Mouse (Mus musculus) stomach, postnatal 0 days (tissue): ENCODE measurements around the gene Fam104a.

Experiments used
- CTCF ChIP-seq: IDR thresholded peaks from 2 replicates; pipeline ENCODE4 v1.5.1; 2016; ENCODE audit warnings: antibody characterized with exemption, low read depth, mild to moderate bottlenecking, moderate library complexity
- EP300 ChIP-seq: optimal IDR thresholded peaks from 2 replicates; pipeline ENCODE3; 2016; ENCODE audit warnings: antibody characterized with exemption

- peak; percentile 78 for TF ChIP-seq CTCF
- TF ChIP-seq EP300 = no peak
Observed at GRCm38 (mm10) chr11:113611664-113612611, 72.0 kb downstream of the Fam104a start.
